Mouse (Mus musculus): Measurements from ENCODE around the gene Gm44579.
A peak's percentile ranks its signal among the peaks of the same experiment; 100 is the strongest.

Gene Gm44579

GRCm38 (mm10) chr15:98167645-98168621 is 52.8 kb downstream of the Gm44579 start:
- DNase-seq, result peak; percentile 65 to 68

GRCm38 (mm10) chr15:98166963-98167644 is 53.7 kb downstream of the Gm44579 start, which contains the start of gene Ccdc184:
Gene Ccdc184 (plus strand): TSS chr15:98167158.
- DNase-seq, result no peak

- no peak for DNase-seq
Measured at GRCm38 (mm10) chr15:98165525-98165924, 55.3 kb downstream of the Gm44579 start, which contains the start of gene Asb8. Gene Asb8 (minus strand): TSS chr15:98165625.

- DNase-seq, result no peak
Measured at GRCm38 (mm10) chr15:98162561-98162960, 58.2 kb downstream of the Gm44579 start.

- DNase-seq, result no peak
Measured at GRCm38 (mm10) chr15:98161026-98161805, 59.6 kb downstream of the Gm44579 start.

- no peak for DNase-seq
Measured at GRCm38 (mm10) chr15:98157253-98157652, 63.5 kb downstream of the Gm44579 start.

- peak; percentile 13 to 29 for DNase-seq
Measured at GRCm38 (mm10) chr15:98155944-98156343, 64.8 kb downstream of the Gm44579 start.

- no peak for DNase-seq
Measured at GRCm38 (mm10) chr15:98155272-98155671, 65.5 kb downstream of the Gm44579 start.

- no peak for DNase-seq
Measured at GRCm38 (mm10) chr15:98154631-98155030, 66.1 kb downstream of the Gm44579 start.

GRCm38 (mm10) chr15:98154146-98154545 is 66.6 kb downstream of the Gm44579 start:
- no peak for DNase-seq

- peak; percentile 19 to 28 for DNase-seq
Measured at GRCm38 (mm10) chr15:98153625-98154024, 67.2 kb downstream of the Gm44579 start.

- DNase-seq, result no peak
Measured at GRCm38 (mm10) chr15:98152916-98153315, 67.9 kb downstream of the Gm44579 start.

GRCm38 (mm10) chr15:98149166-98149602 is 71.6 kb downstream of the Gm44579 start:
- no peak for DNase-seq

GRCm38 (mm10) chr15:98148356-98148755 is 72.4 kb downstream of the Gm44579 start:
- no peak for DNase-seq

GRCm38 (mm10) chr15:98145559-98146181 is 75.1 kb downstream of the Gm44579 start:
- DNase-seq, result peak; percentile 94 to 97

- peak in 1 of 2 experiments; percentile 60 for DNase-seq
Measured at GRCm38 (mm10) chr15:98144861-98145507, 75.8 kb downstream of the Gm44579 start.

GRCm38 (mm10) chr15:98142515-98142914 is 78.3 kb downstream of the Gm44579 start:
- no peak for DNase-seq

- no peak for DNase-seq
Measured at GRCm38 (mm10) chr15:98140809-98141208, 80.0 kb downstream of the Gm44579 start.

GRCm38 (mm10) chr15:98139763-98140162 is 81.0 kb downstream of the Gm44579 start:
- DNase-seq, result peak in 1 of 2 experiments; percentile 7

GRCm38 (mm10) chr15:98136871-98137270 is 83.9 kb downstream of the Gm44579 start:
- DNase-seq, result no peak

Data from kidney, postnatal 36 days (tissue).